Mouse (Mus musculus): ENCODE data around the gene Arfgap3.

DNA sequence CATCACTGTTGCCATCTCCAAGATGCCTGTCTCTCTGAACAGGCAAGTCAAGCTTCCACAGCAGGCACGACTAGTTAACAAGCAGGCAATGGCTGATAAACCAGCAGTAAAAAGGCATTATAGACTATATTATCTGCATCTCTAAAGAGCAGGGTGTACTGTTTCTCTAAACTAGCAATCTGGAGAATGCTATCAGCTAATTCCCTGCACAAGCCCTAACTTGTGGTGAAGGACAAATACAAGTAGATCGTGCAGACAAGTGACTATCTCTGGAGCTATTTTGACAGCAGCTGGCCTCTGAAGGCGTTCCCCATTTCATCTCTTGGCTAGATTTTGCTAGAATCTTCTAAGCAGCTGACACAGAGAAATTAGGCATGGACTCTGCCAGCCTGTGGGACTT lies 14.1 kb upstream of the Arfgap3 start:
- TF ChIP-seq CTCF (conservative IDR thresholded peaks at IDR 0.05; ENCODE audit: low read length) (no peak), NANOG (IDR thresholded peaks at IDR 0.05; ENCODE audit: borderline replicate concordance, low read length) (no peak)

All from E14TG2a.4 (cell line).